ENCODE assay signal across 8 mouse cellular contexts in genomic region chr9:44343781-44344421, GRCm38 (mm10). TPM values are rescaled to one million over a fixed set of nuclear protein-coding genes. Genes with fewer than 3 reads are reported as not detected.
DNase-seq lines count a peak whose midpoint lies in the region; ATAC-seq and TF ChIP-seq lines count a peak whose summit lies in the region.

Hmbs (minus strand) TSS chr9:44344228.

- peak within 1 kb of the TSS; percentile 98 for H3K27ac ChIP-seq in forebrain, embryonic 11.5 days (ENCODE audit: low read depth, low read length)
- H3K27ac ChIP-seq in heart, embryonic 16.5 days (ENCODE audit: low read length) = peak within 1 kb of the TSS; percentile 99
- peak within 1 kb of the TSS; percentile 99 for H3K27ac ChIP-seq in liver, embryonic 16.5 days (ENCODE audit: low read length)
- peak within 1 kb of the TSS; percentile 98 for H3K27ac ChIP-seq in neural tube, embryonic 13.5 days (replicated peaks)
- peak within 1 kb of the TSS; percentile 100 for H3K27ac ChIP-seq in testis, adult 2 months (ENCODE audit: control insufficient read depth, insufficient read depth, low read depth, low read length)

- peak within 1 kb of the TSS; percentile 75 for H3K4me2 ChIP-seq in forebrain, embryonic 11.5 days (ENCODE audit: low read depth, low read length, severe bottlenecking)
- H3K4me2 ChIP-seq in heart, embryonic 16.5 days (ENCODE audit: low read depth, low read length) = peak within 1 kb of the TSS; percentile 78
- H3K4me2 ChIP-seq in liver, embryonic 16.5 days (ENCODE audit: low read depth, low read length) = peak within 1 kb of the TSS; percentile 84
- peak within 1 kb of the TSS; percentile 77 for H3K4me2 ChIP-seq in neural tube, embryonic 13.5 days

- peak; percentile 93 for ATAC-seq in forebrain, embryonic 11.5 days (replicated peaks; ENCODE audit: low FRiP score)
- peak; percentile 95 for ATAC-seq in heart, embryonic 16.5 days (replicated peaks; ENCODE audit: extremely low read depth, insufficient read depth, low FRiP score)
- ATAC-seq in liver, embryonic 16.5 days (ENCODE audit: low read depth) = peak; percentile 80
- ATAC-seq in neural tube, embryonic 13.5 days (ENCODE audit: low read depth) = peak; percentile 96

- peak; percentile 68 to 84 for DNase-seq in CD8-positive naive resting alpha-beta T cell, adult 2 months (ENCODE audit: low read depth in 2 of 2, low spot score in 2 of 2)
- DNase-seq in c-Kit-positive CD71-positive TER-119-negative erythroid progenitor cells, embryonic 14.5 days (ENCODE audit: low read depth) = peak; percentile 88
- peak; percentile 94 for DNase-seq in forebrain, embryonic 11.5 days (ENCODE audit: low spot score)
- peak; percentile 93 to 96 for DNase-seq in kidney, postnatal 4 days

- peak within 1 kb of the TSS; percentile 89 for H3K9ac ChIP-seq in forebrain, embryonic 11.5 days (ENCODE audit: low read length)
- H3K9ac ChIP-seq in heart, embryonic 16.5 days (ENCODE audit: low read length) = peak within 1 kb of the TSS; percentile 88
- H3K9ac ChIP-seq in liver, embryonic 16.5 days (ENCODE audit: low read depth, low read length) = peak within 1 kb of the TSS; percentile 83
- peak within 1 kb of the TSS; percentile 83 for H3K9ac ChIP-seq in neural tube, embryonic 13.5 days

- H3K9me3 ChIP-seq in forebrain, embryonic 11.5 days (ENCODE audit: control insufficient read depth, low read length) = no peaks in the 10 kb centered on the region; the same call in 1 of the 2 replicates
- H3K9me3 ChIP-seq in heart, embryonic 16.5 days (replicated peaks; ENCODE audit: control insufficient read depth, low read length) = peaks cover 4% of the 10 kb centered on the region; the same call in 1 of the 2 replicates
- H3K9me3 ChIP-seq in liver, embryonic 16.5 days (replicated peaks; ENCODE audit: control insufficient read depth, low read length) = no peaks in the 10 kb centered on the region
- H3K9me3 ChIP-seq in neural tube, embryonic 13.5 days = no peaks in the 10 kb centered on the region

- H3K36me3 ChIP-seq in forebrain, embryonic 11.5 days (ENCODE audit: control insufficient read depth, insufficient read depth, low read length) = peaks cover 12% of the 10 kb centered on the region; the same call in 1 of the 2 replicates
- peaks cover 36% of the 10 kb centered on the region for H3K36me3 ChIP-seq in heart, embryonic 16.5 days (ENCODE audit: control insufficient read depth, insufficient read depth)
- H3K36me3 ChIP-seq in liver, embryonic 16.5 days (ENCODE audit: control insufficient read depth, insufficient read depth) = peaks cover 45% of the 10 kb centered on the region
- H3K36me3 ChIP-seq in neural tube, embryonic 13.5 days = peaks cover 52% of the 10 kb centered on the region
- no peaks in the 10 kb centered on the region for H3K36me3 ChIP-seq in testis, adult 2 months (ENCODE audit: control insufficient read depth, insufficient read depth, low read length)

- H3K4me1 ChIP-seq in forebrain, embryonic 11.5 days (replicated peaks; ENCODE audit: control insufficient read depth, insufficient read depth, low read length) = peaks cover 8% of the 10 kb centered on the region; the same call in 1 of the 2 replicates
- peaks cover 18% of the 10 kb centered on the region for H3K4me1 ChIP-seq in heart, embryonic 16.5 days (ENCODE audit: control insufficient read depth, insufficient read depth, low read length)
- peaks cover 20% of the 10 kb centered on the region for H3K4me1 ChIP-seq in liver, embryonic 16.5 days (ENCODE audit: control insufficient read depth, low read depth, low read length)
- peaks cover 16% of the 10 kb centered on the region for H3K4me1 ChIP-seq in neural tube, embryonic 13.5 days (replicated peaks)
- H3K4me1 ChIP-seq in testis, adult 2 months (ENCODE audit: control insufficient read depth, insufficient read depth, low read length) = peaks cover 9% of the 10 kb centered on the region

- peak; percentile 93 for TF ChIP-seq POLR2A in testis, adult 2 months (IDR thresholded peaks at IDR 0.05; ENCODE audit: control insufficient read depth, low read depth, low read length)

- TF ChIP-seq CTCF in testis, adult 2 months (IDR thresholded peaks at IDR 0.05; ENCODE audit: control insufficient read depth, insufficient read depth, insufficient replicate concordance, low read depth, low read length) = no peak

- under 1% methylated on average over 39 of the region's 39 CpGs for WGBS in forebrain, embryonic 11.5 days
- under 1% methylated on average over 39 of the region's 39 CpGs for WGBS in heart, embryonic 16.5 days
- WGBS in liver, embryonic 16.5 days (ENCODE audit: insufficient replicate concordance) = under 1% methylated on average over 39 of the region's 39 CpGs
- WGBS in neural tube, embryonic 13.5 days = under 1% methylated on average over 39 of the region's 39 CpGs

- H3K27me3 ChIP-seq in forebrain, embryonic 11.5 days (ENCODE audit: control insufficient read depth, insufficient read depth, low read length) = no peaks in the 10 kb centered on the region
- no peaks in the 10 kb centered on the region for H3K27me3 ChIP-seq in heart, embryonic 16.5 days (ENCODE audit: control insufficient read depth, insufficient read depth, low read length)
- H3K27me3 ChIP-seq in liver, embryonic 16.5 days (ENCODE audit: control insufficient read depth, insufficient read depth, low read depth, low read length) = no peaks in the 10 kb centered on the region
- no peaks in the 10 kb centered on the region for H3K27me3 ChIP-seq in neural tube, embryonic 13.5 days
- H3K27me3 ChIP-seq in testis, adult 2 months (ENCODE audit: control insufficient read depth, insufficient read depth, low read length) = no peaks in the 10 kb centered on the region

- peak within 1 kb of the TSS; percentile 85 for H3K4me3 ChIP-seq in forebrain, embryonic 11.5 days (ENCODE audit: low read depth, low read length)
- peak within 1 kb of the TSS; percentile 84 for H3K4me3 ChIP-seq in heart, embryonic 16.5 days (ENCODE audit: low read length)
- H3K4me3 ChIP-seq in liver, embryonic 16.5 days (ENCODE audit: low read depth, low read length) = peak within 1 kb of the TSS; percentile 85
- peak within 1 kb of the TSS; percentile 79 for H3K4me3 ChIP-seq in neural tube, embryonic 13.5 days
- peak within 1 kb of the TSS; percentile 99 for H3K4me3 ChIP-seq in testis, adult 2 months (ENCODE audit: control insufficient read depth, low read depth, low read length)

RNA-seq across cellular contexts. Expression of gene Hmbs, which starts in this region (rescaled TPM):
- polyA plus RNA-seq in forebrain, embryonic 11.5 days (2014; fragmentation: Nextera tagmentation; extraction: Ambion mirVana) = 155 and 166 TPM in 2 replicates
- 97.2 and 102 TPM in 2 replicates for polyA plus RNA-seq in heart, embryonic 16.5 days (2015; fragmentation: Nextera tagmentation; extraction: Ambion mirVana)
- polyA plus RNA-seq in liver, embryonic 16.5 days (2015; fragmentation: Nextera tagmentation; extraction: Ambion mirVana) = 1,376 and 1,388 TPM in 2 replicates
- 58.2 and 59.4 TPM in 2 replicates for polyA plus RNA-seq in neural tube, embryonic 13.5 days (2015; fragmentation: Nextera tagmentation; extraction: Ambion mirVana)
- 18.2 and 19.3 TPM in 2 replicates for polyA plus RNA-seq in testis, adult 2 months (2012; rRNA removed)

Comparison
In these comparisons a context has a peak if more than half of its experiments do, and no peak if none do; other contexts are left out.
1. Peak in every context shown above with its lines: DNase-seq, ATAC-seq, H3K4me3 ChIP-seq and H3K27ac ChIP-seq.